Mouse (Mus musculus): ENCODE measurements around the gene Stambpl1.

Gene Stambpl1

DNA sequence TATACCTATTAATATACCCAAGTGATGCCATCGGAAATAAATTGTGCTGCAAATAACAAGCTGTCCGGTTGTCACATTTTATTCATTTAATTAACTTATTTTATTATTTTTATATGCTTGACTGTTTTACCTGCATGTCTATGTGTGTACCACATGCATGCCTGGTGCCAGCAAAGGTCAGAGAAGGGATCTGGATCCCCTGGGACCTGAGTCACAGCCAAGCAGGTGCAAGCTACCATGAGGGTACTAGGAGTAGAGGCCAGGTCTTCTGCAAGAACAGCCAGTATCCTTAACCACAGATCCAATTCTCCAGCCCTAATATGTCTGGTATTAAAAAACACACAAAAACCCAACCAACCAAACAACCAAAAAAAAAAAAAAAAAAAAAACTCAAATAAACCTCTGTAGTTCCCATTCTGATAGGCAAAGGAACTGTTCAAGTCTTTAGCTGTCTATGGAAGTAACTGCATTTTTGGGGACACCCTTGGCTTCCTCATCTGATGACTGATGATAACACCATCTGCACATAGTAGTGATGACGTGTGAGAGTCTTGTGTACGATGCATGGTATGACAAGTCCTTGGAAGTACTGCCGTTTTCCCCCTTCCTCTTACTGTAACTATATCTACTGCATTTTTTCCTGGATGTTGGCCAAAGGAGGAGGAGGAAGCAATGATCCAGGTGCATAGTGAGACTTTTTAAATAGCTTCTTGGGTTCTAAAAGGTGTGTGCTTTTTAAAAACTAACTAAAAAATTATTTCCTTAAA, 48.4 kb downstream of the Stambpl1 start:
- no peak for DNase-seq (ENCODE audit: low read depth, low spot score)

DNA sequence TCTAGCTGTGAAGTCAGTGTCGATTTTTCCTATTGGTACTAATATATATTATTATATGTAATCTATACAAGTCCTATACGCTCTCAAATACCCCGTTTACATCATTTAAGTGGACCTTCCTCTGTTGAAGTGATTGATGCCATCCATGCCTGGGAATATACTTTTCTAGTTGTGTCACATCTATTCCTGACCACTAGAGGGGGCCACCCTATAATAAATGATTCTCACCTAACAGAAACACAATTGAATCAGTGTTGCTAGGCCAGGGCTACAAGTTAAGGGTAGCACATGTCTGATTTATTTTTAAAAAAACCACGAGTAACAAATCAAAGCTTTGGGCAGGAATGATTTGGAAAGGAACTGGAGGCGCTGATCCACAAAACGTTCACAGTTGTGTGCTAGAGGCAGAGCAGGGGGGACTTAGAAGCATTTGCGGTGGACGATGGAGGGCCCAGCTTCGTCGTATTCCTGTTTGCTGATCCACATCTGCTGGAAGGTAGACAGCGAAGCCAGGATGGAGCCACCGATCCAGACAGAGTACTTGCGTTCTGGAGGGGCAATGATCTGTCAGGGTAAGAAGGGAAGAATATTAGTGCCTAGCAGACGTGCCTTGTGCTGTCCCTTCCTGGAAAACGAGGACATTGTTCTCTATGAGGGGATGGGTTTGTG, 49.4 kb downstream of the Stambpl1 start:
- DNase-seq (ENCODE audit: low read depth, low spot score) = peak; percentile 51

DNA sequence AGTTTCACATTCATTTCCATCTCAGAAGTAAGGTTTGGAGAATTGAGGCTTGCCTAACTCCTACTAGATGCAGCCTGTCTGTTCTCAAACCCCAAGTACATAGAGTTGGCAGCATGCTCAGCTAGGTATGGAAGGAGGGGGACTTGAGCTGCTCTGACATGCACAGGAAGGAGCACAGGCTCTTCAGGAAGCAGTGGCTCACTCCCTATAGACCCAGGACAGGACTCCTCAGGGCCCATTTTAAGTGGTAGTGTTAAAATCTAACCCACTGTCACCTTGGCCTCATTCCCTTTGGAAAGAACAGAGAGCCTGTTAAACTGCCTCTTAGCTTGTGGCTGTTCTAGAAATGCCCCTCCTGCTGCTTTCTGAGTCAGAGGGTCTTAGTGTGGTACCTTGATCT, 50.9 kb downstream of the Stambpl1 start:
- DNase-seq (ENCODE audit: low read depth, low spot score) = no peak

DNA sequence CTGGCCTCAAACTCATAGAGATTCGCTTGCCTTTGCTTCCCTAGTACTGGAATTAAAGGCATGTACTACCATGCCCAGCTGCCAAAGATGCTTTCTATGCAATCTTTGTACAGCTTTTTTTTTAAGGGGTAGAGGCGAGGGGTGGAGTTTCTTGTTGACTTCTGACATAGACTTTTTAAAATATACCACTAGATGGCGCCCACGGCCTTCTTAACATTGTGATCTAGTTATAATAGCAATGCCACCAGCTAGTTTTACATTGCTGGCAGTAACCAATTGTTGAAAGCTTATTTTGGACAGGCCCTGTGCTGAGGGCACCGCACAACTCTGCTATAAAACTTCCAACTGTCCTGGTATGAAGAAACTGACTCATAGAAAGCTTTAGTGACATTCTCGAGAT, 52.0 kb downstream of the Stambpl1 start:
- DNase-seq (ENCODE audit: low read depth, low spot score) = peak; percentile 85

DNA sequence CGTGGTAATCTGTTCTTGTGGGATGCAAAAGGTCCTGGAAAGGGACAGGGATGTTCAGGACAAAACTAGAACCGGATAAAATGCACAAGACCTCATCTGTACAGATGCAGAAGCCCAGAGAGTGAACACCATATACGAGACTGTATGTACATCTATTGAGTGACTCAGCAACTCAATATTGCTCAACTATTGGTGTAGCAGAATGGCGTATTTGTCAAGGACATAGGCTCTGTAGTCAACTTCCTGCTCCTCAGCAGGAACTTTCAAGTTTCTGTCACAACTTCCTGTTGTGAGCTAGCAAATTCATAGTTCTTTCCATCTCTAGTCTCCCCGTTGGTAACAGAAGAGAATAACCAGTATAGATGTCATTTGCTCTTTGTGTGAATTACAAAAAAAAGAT, 56.5 kb downstream of the Stambpl1 start:
- no peak for DNase-seq (ENCODE audit: low read depth, low spot score)

DNA sequence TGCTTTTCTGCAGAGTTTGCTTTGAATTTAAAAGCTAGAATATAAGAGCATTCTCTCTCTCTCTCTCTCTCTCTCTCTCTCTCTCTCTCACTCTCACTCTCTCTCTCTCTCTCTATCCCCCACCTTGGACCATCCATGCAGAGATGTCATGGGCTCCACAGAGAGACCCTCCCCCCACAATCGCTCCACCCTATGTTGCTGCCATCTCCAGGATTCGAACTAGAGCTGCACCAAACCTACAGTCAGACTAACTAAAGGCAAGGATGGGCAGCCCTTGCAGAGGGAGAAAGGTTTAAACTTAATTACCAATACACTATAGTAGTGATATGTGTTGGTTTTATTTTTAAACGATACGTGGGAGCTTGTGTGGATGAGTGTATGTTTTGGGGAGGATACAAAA, 58.6 kb downstream of the Stambpl1 start:
- DNase-seq (ENCODE audit: low read depth, low spot score) = no peak

DNA sequence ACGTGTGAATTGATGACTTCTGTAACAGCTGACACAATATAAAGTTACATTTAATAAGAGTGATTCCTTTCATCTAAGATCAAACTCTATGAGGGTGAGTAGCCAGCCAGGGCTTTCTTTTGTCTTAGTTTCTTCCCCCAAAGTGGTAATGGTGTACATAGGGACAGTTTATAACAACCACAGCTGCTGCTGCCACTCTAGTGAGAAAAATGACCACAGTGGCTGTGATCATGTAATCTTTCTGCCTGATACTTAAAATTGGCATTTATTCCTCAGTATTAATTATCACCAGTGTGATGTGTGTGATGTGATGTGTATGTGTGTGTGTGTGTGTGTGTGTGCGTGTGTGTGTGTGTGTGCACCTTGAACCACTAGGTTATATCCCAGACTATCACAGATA, 59.9 kb downstream of the Stambpl1 start:
- DNase-seq (ENCODE audit: low read depth, low spot score) = no peak

DNA sequence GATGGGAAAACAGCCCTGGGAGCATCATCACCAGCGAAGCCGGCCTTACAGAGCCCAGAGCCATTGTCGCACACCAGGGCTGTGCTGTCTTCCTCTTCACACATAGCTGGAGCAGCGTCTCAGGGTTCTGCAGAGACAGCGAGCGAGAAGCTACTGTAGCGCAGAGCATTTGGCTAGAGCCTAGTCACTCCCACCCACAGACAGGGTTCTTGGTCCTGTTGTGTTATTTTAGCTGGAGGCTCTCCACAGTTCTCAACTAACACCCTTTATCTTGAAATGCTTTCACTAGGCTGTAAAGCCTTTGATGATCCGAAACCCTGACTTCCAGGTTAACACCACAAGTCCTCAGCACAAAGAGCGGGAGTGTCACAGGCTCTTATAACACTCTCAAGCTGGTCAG, 60.4 kb downstream of the Stambpl1 start:
- no peak for DNase-seq (ENCODE audit: low read depth, low spot score)

DNA sequence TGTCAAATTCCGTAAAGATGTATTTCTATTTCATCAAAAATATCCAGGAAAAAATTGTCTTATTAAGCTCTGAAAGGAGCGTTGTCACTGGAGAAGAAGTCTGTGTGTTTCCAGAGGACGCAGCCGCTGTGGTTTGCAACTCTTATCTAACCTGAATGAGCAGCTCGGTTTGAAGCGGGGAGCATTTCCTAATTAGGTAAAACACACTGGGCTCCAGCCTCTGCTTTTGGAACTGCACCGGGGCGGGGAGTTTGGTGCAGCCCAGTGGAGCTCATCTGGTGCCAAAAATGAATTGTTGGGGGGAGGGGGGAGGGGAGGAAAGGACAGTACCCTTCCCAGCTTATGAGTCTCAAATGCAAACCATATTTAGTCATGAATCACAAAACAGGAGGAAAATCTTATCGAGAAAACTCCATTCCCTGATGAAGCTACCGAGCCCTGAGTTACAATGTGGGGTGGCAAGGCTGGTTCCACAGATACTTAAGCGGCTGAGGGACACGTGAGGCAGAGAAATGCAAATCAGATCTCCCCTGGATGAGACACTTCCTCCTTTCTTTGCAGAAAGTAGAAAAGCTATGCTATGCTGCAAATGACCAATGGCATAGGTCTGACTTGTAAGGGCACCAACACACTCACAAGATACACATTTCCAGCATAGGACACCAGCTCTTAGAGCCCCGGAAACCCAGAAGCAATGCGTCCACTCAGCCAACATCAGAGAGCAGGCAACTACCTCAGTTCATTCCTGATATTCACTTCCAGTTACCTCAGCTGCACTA, 62.3 kb downstream of the Stambpl1 start:
- no peak for DNase-seq (ENCODE audit: low read depth, low spot score)

DNA sequence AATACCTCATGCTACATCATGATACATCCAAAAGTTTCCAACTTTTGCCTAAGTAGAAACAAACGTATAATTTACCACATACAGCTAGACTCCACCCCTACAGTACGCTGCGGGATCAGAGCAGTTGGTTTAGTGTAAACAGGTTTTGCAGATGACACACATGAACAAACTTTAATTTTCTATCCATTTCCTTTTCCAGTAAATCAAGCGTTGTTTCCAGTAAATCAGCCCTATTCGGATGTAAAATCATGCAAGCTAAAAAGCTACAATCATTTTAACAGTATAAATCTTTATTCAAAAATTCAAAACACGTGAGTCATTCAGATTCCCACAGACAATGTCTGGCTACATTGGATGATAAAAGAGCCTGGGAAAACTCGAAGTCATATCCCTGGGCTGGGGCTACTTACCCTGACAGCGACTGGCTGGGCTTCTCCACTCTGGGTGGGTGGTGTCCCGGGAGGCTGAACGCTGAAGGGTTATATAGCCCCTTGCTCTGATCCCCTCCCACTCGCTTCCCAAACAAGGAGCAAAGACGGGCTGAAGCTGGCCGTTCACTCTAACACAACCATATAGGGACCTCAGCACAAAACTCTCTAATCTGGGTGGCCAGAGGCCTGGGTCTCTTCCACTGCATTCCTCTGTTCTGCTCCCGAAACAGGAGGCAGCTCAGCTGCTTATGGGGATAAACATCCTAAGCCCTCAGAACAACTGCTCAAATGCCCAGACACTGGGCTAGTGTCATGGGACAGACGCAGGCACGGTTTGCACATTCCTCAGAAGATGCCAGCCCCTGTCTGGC, 63.1 kb downstream of the Stambpl1 start, which contains the start of gene Acta2:
Gene Acta2 (minus strand): TSS at position 711 of the 802 bp plus-strand sequence.
- no peak for DNase-seq (ENCODE audit: low read depth, low spot score)

DNA sequence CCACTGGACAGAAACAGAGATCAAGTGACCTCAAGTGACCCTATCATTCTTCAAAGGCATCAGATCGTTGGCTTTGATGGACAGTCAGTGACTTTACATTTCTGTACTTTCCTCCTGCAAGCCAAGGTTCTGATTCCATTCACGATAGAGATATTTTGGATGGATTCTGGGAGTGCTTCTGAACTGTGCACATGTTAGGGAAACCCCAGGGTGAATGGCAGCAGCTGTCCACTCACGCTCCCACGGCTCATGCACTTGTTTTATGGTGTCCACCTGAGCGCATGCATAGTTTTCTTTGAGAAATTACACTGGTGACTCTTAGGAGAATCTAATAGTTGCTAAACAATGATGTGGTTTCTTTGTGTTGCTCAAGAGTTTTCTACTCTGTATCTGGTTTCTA, 64.1 kb downstream of the Stambpl1 start:
- no peak for DNase-seq (ENCODE audit: low read depth, low spot score)

DNA sequence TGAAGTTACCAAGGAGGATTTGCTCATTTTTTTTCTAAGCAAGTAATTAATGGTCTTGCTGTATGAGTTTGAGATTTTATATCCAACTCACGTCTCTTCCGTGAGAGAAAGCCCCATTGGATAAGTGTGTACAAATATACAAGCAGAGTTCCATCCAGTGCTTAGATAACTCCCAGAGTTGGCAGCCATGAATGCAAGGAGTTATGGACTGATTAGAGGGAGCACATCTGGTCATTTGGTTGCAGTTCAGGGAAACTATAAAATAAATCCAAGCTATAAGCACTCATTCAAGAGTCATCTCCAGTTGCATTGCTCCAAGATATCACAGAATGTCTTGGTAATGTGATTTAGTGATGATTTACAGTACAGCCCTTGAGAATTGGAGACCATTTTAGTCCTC, 64.9 kb downstream of the Stambpl1 start:
- DNase-seq (ENCODE audit: low read depth, low spot score) = no peak

DNA sequence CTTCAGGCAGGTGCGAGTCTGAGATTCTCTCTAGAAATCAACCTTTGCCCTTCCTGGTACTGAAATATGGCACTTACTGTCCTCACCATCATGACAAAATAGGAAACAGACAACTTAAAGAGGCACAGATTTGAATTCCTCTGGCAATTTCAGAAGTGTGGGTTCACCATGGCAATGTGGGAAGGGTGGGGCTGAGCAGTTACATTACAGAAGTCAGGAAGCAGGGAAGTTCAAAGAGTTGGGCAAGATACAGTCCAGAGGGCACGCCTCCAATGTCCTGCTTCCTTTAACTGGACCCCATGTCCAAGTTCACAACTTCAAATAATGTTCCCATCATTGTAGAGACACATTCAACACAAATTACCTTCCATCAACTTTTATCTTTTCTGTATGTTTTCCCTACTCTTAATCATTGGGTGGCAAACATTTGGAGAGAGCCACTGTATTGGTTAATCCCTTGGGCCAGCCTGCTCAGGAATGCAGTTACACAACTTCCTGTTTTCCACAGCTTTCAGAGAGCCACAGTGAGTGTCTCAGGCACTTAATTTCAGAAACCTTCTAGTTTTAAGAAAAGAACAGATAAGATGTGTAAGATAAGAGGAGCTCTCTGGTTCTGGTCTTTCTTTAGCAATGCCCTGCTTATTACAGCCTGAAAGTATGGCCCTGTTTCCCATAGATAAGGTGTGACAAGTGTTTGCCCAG, 70.4 kb downstream of the Stambpl1 start:
- no peak for DNase-seq (ENCODE audit: low read depth, low spot score)

DNA sequence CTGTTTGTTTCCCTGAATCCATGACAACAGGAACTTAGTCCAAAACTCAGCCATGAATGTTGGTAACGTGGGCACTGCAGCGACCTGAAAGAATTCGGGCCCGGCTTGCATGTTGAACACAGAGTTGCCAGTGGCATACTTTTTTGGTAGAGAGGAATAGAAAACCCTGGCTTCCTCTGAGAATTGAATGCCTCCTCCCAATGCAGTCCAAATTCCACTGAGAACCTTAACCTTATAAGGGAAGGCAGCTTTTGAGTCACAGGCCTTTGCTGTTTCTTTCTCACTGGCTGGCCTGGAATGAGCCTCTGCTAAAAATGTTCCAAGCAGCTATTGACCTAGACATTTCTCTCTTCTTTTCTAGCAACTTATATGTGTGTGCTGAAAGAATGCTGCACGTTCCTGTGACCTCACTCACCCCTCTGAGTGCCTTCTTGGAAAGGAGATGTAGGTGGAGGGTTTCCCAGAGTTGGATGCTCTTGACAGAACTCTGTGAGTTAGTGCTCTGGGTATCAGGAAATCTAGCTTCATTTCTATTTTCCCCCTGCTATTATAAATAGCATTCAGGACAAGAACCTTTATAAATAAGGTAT, 73.7 kb downstream of the Stambpl1 start:
- DNase-seq (ENCODE audit: low read depth, low spot score) = no peak

DNA sequence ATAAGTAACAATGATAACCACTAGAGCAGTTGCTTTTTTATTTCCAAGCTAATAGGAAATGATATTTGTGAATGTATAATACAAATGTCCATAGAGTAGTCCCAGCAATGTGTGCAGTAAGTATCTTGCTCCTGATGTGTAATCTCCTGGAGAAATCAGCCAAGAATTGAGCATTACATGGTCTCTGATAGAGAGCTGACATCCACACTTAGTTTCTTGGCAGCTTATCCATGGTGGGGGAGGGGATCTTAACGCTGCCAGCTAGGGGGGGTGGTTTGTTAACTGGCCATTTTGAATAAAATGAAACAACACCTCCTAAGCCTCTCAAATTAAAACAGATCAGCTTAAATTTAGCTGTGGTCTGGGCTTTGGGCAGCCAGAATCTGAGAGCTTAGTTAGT, 77.0 kb downstream of the Stambpl1 start:
- DNase-seq (ENCODE audit: low read depth, low spot score) = no peak

DNA sequence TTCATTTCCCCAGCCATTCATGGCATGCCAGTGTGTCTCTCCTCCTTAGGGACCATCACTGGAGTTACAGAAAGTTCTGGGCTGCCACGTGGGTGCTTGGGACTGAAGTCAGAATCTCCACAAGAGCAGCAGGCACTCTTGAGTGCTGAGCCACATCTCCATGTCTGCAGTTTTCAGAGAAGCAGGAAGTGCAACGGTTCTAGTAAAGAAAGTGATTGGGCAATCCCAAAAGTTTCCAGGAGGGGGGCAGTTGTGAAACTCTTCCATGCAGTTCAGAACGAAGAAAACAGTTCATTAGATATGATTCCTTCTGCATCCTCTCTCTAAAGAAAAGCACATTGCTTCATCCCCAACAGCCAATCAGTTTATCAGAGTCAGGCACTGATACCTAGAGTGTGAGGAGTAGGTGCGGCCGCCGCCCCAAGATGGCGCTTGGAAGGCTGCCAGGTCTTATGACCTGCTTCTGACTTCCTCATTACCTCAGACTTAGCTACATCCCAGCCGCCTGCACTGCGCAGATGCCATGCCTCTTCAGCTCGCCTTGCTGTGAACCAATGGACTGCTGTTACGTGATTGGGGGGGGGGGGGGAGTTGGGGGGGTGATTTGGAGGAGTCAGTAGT, 78.2 kb downstream of the Stambpl1 start:
- no peak for DNase-seq (ENCODE audit: low read depth, low spot score)

DNA sequence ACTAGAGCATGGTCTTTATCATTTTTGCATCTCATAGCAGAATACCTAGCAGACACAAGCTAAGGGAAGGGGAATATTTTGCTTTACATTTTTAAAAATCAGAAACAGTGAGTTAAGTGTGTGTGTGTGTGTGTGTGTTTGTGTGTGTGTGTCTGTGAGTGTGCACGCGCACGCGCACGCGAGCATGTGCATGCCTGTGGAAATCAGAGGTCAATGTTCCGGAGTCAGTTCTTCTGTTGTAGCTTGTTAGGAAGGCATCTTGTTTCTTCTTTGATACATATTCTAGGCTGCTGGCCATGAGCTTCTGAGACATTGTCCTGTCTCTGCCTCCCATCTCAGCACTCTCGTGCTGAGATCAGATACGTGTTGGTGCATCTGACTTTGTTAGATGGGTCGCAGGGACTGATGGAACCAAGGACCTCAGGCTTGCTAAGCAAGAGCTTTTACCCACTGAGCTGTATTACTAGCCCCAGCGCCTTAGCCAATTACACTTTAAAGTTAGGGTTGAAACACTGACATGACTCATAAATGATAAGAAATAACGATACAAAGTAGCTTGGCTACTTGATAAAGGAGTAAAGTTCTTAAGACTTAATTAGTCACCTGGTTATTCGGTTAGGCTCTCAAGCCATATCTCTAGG, 78.9 kb downstream of the Stambpl1 start:
- no peak for DNase-seq (ENCODE audit: low read depth, low spot score)

DNA sequence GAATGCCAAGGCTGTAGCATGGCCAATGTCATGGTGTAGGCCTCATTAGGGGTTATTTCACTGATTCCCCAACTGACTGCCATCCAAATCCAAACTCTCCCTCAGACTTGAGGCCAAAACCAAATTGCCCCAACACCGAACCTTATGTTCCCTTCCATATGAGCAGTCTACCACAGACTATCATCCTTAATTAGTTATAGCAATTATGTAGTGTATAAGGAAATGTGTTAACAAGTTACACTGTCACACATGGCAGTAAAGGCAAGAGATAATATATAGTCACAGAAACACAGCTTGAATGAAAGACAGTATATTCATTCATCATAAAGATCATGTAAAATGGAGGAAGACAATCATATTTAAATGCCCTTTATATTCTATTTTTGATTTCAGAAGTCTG, 81.0 kb downstream of the Stambpl1 start:
- no peak for DNase-seq (ENCODE audit: low read depth, low spot score)

DNA sequence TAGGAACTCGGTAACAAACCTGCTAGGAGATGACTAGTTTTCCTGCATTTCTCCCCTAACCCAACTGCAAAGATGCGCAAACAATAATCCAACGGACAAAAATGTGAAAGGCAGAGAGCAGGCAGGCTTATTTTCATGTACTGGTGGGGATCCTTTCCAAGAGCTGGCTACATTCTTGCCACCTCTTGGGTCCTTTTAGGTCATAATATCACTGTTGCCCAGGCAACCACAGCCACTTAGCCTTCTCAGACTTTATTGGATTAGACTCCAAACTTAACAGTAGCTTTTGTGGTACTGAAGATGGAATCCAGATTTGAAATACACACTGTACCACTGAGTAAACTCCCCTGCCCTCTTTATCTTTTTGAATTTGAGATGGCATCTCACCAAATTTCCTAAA, 86.0 kb downstream of the Stambpl1 start:
- DNase-seq (ENCODE audit: low read depth, low spot score) = no peak

DNA sequence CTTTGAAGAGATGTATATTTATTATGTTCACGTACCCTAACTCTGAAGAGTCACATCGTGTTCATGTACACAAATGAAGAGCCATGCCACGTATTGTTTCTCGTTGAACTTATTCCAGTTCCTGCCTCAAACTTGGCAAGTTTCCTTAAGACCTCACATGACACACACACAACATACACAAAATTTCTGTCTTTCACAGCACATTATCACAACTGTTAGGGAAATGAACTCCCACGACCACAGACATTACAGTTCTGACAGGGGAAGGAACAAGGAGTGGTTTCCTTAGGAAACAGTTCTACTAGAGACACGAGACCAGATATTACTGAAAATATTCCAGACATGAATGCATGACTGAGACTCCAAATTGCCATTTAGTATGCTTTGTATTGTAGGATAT, 91.6 kb downstream of the Stambpl1 start:
- no peak for DNase-seq (ENCODE audit: low read depth, low spot score)

Data from forelimb bud, embryonic 11.5 days (tissue).